Mouse (Mus musculus) heart, adult 8-10 months (tissue): Measurements from ENCODE around the gene Ece1. TPM values are rescaled to one million over a fixed set of nuclear protein-coding genes. Genes with fewer than 3 reads are reported as not detected.

Experiments used
- DNase-seq: peaks from one replicate; pipeline ENCODE4 v3.0.0; 2022; ENCODE audit warnings: low spot score
- total RNA-seq, 4 experiments: library from RNA; stranded (reverse); gene quantifications; 2 replicates each; pipeline ENCODE4 v1.2.4; 2022

The Ece1 gene
- total RNA-seq, 4 experiments from 2014 or later: 101 to 124 (median 116) TPM

DNA sequence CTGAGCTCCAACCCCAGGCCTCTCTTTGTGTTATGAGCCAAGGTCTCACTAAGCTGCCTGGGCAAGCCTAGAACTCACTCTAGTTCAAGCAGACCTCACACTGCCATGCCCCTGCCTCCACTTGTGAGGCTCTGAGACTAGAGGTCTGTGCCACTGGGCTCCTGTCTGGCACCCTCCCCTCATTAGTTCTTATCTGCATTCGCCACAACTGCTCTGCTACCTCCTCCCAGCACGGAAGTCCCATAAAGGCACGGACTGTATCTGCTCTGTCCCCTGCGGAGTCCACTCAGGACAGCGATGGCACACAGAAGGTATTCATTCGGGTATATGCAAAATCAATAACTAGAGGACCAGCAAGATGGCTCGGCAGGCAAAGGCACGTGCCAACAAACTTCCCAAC, 19.4 kb downstream of the Ece1 start:
- no peak for DNase-seq

DNA sequence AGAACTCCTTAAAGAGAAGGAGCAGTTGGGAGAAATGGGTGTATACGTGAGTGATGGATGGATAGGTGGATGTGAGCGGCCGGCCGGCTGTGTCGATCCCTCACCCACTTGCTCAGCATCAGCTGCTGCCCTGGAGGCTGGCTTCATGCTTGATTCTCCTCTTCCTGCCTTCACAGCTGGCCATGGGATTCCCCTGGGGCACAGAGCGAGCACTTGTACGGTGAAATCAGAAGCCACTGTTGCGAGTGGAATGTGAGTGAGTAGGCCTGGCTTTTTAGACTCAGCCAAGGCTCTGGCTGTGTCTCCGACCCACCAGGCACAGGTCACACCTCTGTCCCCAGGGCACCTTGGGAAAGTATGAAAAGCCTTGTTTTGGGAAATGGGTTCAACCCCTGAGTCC, 20.6 kb downstream of the Ece1 start:
- DNase-seq: no peak

DNA sequence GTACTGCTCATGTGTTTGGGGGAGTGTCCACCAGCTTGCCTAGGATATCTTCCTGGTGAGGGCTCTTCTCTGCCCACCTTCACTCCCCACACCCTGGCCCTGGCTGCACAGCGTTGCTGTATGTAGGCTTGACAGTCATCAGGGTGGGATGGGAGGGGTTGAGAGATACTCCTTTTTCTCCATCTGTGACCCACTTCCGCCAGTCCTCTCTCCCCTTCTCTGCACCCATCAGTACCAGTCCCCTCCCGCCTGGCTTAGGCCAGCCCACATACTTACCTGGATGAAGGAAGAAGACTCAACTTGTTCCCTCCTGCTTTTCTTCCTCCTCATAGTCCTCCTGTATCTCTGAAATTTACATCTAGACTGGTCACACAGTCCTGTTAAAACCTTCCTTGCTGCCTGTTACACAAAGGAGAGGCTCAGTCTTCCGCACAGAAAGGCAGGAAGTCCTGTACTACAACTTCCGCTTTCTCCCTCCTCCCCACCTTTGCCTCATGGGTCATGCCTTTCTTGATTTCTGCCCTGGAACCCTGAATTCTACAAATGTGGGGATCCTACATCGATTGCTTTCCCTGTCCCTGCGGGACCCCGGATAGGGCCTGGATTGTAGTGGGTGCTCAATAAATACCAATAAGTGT, 21.6 kb downstream of the Ece1 start:
- no peak for DNase-seq

DNA sequence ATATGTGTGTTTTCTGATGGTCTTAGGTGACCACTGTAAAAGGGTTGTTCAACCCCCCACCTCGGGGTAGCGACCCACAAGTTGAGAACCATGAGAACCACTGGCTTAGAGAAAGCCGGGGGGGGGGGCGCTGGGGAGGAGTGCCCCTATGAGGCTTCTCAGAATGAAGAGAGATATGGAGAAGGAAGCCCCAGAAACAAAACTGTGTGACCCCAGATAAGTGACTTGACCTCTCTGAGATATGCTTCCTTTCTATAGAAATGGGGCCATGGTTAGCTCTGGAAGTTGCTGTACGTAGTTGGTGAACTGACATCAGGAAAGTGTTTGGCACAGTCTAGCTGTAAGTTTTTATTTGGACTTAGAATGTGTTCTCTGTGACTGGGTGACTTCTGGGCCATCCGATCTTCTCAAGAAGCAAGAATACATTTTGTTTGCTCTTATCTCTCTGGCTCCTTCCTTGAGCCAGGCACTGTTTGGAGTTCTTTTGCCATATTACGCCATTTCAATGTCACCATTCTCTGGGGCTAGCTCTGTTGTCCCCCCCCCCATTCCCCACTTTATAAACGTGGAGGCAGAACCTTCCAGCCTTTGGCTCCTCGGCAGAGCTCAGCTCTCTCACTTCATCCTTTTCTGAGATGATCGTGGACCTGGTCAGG, 25.4 kb downstream of the Ece1 start:
- DNase-seq: no peak

DNA sequence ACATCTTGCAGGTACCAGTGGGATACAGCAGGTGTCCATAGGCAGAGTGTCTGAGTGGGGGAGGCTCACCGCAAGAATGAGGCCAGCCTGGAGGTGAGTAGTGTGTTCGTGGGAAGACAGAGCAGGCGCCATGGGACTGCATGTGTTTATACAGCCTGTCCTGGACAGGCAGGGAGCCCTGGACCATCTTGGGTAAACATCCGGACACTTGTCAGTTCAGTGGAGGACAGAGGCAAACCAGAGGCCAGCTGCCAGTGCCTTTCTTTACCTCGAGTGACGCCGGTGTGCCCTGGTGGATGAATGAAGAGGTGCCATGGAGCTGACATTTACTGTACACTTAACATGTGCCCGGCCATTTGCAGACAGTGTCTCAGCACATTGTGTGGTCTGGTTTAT, 26.0 kb downstream of the Ece1 start:
- no peak for DNase-seq

DNA sequence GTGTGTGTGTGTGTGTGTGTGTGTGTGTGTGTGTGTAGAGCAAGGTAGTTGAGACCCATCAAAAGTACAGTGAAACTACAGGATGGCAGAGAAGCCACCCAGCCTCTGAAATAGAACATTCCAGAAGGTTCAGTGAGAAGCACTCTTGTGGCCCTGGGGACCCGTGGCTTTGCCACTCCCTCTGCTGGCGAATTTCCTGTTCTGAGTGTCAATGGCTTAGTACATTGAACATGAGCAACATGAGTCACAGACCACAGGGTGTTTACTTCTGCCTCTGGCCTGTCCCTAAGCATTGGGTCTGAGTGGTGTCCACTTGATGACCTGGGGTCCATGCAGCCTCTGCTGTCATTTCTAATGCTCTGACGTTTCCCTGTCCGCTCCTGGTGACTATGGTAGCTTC, 28.6 kb downstream of the Ece1 start:
- DNase-seq: peak; percentile 76

DNA sequence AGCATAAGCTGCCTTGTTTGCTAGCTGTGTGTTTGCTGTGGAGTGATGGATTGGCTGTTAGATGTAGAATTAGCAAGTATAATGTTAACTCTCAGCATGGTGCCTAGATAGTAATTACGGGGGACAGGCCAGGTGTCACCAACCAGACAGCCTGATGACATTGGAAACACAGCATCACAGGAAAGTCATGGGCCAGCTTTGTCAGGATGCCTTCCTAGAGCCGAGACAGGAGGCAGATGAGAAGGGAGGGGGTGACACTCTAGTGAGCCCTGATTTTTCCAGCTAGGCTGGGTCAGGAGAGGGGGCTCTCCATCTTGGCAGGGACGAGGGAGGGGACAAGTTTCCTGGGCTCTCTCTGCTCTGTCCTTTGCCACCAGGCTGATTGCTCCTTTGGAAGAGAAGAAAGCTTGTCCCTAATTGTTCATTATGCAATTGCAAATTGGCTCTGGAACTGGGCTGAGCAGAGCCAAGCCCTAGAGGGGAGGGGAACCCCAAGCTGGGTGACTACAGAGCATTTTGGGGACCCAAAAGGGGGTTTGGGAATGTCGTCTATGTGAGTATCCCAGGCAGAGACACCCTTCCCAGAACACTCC, 29.6 kb downstream of the Ece1 start:
- DNase-seq: no peak

DNA sequence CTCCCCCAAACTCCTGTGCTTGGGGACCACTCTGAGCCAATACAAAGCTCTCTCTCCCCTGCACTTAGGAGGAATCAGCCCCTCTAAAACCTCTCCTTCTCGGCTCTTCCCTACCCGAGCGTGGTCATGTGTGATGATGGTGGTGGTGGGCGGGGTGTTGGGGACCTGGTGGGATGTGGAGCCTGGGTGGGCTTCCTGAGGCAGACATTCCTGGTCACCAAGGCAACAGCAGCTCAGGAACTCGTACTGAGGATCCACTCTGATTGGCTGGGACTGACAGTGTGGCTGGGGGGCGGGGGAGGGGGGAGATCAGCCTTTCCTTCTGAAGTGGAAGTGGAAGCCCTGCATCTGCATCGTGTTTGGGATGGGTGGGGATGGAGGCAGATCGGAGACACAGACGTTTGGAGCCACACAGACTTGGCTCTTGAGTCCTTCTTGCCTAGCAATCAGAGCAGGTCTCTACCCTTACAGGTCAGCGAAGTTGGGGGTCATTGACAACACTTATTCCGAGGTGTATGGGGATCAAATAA, 30.7 kb downstream of the Ece1 start:
- no peak for DNase-seq

DNA sequence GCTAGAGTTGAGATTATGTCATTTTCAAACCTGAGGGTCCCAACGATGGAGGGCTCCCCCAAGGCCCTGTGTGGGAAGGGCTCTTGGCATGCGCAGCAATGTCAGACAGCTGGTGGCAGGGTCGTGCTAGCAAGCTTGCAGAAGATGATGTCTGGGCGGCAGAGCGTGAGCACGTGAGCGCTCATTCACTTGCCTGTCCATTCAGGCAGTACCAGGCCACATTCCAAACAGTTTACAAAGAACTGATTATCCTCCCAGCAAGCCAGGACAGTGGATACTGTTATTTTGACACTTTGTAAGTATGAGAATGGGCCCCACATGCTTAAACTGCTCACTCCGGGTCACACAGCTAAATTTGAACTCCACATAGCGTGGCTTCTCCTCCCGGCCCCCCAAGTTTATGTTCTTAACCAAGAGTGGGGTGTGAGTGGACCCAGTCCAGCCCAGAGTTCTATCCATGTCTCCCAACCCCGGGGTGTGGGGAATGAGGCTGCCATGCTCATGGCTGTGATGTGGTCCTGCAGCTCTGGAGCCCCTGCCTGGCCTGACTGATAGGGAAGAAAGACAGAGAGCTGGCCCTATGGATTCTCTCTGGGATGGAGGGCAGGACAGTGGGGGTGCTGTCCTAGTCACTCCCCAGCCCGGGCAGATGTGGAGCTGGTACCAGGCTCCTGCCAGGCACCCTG, 34.7 kb downstream of the Ece1 start:
- DNase-seq: no peak

DNA sequence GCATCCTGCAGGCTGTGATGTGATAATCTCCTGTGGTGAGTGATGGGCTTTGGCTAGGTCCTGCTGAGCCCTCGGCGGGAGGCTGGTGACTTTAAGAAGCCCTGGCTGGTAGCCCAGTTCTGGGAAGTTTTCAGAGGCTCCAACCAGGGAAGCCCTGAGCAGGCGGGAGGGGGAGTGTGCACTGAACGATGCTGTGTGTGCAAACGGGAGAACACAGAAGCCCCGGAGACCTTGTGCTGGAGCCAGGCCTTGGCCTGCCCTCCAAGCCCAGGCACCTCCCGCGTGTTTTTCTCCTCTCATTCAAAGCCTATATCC, 35.2 kb downstream of the Ece1 start:
- peak; percentile 77 for DNase-seq

DNA sequence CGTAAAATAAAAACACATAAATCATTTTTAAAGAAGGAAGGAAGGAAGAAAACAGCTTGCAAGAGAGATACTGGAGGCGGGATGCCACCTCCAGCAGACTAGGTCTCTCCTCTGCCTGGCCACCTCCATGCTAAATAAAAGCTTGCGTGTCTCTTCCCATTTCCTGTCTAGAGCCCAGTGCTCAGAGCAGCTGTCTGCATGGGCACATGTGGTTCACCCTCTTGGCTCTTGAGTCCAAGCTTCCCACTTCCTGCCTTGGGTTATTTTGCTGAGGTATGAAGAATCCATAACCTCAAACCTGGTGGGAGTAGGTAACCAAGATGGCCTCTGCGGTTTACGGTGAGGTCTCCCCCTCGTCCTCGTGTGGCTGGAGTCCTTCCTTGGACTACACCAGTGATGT, 36.5 kb downstream of the Ece1 start:
- DNase-seq: no peak

DNA sequence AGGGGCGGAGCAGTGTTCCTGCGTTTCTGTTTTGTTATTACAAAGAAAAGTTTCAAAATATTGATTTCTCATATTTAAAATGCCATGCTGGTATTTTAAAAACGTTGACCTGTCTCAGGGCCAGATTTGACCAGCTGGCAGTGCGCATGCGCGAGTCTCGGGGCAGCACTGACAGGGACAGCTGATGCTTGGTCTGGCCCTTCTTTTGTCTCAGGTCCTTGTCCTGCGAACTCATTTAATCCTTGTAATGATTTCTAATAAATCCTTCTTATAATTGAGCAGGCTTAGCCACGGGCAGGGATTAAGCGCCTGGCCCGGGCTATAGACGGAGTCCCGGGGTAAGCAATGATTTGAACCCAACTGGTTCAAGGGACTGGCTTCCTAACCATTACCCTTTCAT, 40.2 kb downstream of the Ece1 start:
- no peak for DNase-seq

DNA sequence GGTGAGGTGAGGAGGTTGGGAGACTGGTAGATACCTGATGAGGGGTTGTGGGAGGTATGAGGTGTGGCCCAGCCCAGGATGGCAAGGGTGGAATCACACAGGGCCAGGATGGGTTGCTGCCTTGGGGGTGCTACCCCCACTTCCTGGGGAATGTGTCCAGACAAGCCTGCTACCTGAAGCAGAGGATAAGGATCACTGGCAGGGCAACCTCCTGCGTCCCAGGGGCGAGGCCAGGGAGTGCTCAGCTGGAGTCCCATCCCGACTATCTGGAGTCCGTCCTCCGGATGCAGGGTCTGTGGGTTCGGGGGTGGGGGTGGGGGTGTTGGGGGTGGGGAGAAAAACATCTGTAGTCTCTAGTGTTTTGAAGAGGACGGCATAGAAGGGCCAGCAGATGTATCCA, 40.8 kb downstream of the Ece1 start:
- no peak for DNase-seq

DNA sequence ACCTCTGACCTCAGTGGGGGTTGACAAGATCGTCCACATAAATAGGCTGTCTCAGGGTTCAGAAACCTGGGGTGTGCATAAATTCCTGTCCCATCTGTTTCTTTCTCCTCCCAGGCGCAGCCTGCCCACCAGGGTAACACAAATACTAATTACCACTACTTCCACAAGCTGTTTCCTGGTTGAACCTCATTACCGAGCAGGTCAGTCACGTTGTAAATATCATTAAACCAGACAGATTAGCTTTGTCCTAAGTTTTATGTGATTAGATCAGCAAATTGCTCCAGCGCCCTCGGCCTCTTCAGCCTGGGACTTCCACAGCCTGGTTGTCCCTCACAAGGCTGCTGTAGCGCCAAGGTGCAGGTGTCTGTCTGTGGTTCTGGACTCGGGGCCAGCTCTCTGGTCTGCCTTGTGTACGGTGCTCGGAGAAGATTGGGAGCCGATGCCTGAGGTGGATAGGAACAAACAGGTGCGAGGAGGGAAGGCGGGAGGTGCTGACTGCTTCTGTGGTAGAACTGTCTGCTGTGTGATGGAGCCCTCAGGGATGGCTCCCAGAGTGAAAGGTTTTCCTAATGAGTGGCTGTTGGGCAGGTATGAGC, 43.0 kb downstream of the Ece1 start:
- DNase-seq: no peak

DNA sequence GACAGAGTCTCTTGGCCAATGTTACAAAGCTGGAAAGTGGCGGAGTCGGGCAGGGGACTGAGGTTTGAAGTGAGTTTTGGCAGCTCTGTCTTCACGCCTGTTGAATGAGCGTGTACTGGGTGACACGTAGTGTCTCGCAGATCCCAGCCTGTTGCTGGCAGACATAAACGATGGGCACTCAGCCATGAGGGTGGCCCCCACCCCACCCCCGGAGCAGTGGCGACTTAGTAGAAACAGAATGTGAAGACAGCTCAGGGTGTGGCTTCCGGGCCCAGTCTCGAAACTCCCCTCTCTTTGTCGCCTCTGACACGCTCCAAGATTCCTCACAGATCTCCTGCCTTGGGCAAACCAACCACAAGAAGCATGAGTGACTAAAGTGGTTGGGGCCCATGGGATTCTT, 45.9 kb downstream of the Ece1 start:
- no peak for DNase-seq

DNA sequence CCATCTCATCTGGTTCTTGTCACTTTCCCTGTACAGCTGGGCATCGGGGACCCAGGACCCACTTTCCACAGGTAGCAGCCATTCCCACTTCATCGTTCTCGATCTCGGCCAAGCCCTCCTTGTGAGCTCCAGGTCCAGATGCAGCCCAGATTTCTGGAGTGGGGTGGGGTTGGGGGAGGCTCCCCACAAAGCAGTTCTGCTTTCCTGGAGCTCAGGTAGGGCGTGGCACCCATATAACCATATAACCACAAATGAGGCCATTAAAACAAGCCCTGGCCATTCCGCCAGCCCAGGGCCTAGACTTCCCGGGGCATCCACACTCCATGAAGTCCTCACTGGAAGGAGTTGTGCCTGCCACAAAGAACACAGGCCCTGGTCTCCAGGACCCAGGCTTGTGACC, 46.5 kb downstream of the Ece1 start:
- no peak for DNase-seq

DNA sequence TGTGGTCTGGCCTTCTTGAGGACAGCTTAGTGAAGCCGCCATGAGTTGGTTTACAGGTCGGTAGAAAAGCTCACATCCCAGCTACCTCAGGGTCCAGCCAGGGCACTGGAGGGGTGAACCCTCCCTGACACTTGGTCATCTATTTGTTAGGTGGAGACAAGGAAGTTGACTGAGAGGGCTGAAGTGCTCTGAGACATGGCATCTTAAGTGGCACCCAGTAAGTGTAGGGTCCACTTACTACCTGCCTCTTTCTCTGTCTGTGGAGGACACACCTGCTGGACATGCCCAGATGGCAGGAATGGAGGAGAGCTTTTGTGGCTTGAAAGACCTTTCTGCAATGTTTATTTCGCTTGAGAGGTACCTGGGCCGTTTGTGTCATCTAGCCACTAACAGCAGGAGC, 46.9 kb downstream of the Ece1 start:
- DNase-seq: no peak

DNA sequence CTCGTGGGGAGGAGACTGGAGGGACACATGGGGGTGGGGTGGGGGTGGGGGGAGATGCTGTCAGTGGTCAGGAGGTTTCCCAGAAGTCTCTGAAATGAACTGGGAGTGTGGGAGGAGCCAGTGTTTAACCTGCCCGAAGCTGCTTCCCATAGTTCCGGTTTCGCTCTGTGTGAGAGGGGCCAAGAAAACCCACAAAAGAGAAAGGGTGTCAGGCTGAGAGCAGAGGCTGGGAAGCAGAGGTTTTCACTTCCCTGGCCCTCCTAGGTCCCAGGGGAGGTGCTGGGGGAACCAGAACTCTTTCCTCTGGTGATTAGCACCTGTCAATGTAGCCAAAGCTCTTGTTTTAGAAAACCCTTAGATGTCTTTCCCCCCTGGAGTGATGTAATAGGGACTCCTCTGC, 47.4 kb downstream of the Ece1 start:
- DNase-seq: no peak

DNA sequence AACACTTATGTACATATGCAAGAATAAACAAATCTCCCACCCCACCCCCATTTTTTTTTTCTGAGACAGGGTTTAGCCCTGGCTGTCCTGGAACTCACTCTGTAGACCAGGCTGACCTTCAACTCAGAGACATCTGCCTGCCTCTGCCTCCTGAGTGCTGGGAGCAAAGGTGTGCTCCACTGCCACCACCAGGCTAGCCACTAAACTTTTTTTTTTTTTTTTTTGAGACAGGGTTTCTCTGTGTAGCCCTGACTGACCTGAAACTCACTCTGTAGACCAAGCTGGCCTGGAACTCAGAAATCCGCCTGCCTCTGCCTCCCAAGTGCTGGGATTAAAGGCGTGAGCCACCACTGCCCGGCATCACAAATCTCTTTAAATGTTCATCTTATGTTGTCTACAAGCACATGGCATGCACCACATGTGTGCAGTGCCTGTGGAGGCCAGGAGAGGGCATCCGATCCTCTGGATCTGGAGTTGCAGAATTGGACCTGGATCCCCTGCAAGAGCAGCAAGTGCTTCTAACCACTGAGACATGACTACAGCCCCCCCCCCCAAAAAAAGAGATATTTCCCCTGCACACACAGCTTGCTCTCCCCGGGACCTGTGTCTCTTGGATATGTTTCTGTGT, 48.5 kb downstream of the Ece1 start:
- DNase-seq: no peak

DNA sequence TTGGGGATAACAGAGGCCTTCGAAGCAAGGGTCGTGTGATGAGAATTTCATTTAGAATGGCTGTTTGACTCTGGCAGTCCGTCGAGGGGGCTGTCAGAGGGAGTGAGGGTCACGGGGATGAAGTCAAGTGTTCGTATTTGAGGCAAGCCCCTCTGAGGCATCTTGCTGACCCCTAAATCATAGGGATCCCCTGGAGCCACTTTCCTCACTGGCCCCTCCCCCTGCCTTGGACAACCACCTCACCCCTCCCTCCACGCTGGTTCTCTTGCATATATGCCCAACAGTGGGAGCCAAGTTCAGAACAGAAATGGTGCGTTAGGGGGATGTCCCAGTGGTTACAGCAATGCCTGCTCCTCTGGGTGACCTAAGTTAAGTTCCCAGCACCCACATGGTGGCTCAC, 49.6 kb downstream of the Ece1 start:
- DNase-seq: no peak

DNA sequence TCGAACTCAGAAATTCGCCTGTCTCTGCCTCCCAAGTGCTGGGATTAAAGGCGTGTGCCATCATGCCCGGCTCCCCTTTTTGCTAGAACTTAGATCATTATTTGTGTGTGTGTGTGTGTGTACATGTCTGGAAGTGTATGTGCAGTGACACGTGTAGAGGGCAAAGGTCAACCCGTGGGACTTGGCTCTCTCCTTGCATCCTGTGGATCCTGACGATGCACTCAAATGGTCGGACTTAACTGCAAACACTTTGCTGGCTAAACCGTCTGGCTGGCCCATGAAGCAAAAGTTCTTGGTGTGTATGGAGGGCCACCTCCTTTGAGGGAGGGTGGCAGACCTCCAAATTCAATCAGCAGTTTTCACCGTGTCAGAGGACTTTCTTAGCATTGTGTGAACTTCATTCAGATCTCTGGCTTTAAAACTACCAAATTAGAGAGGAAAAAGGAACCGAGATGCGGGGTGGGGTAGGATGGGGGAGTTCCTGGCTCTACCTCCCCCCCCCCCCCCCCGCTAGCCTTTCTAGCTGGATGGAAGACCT, 50.8 kb downstream of the Ece1 start:
- no peak for DNase-seq
